Mouse (Mus musculus) hindbrain, embryonic 14.5 days (tissue): ENCODE data around the gene Hps3. TPM values are rescaled to one million over a fixed set of nuclear protein-coding genes. Genes with fewer than 3 reads are reported as not detected.

Experiments used
- polyA plus RNA-seq: library from polyadenylated mRNA; unstranded; fragments of >200 nt; fragmentation: Nextera tagmentation; extraction: Ambion mirVana; gene quantifications from 2 replicates; pipeline ENCODE4 v1.2.1, GENCODE M21; 2014

Hps3 gene
- polyA plus RNA-seq, 1 experiment from 2014 or later, result 13.8 TPM

Other genes with a start within 250 kb of the Hps3 start
- gene Cp, start 78.3 kb downstream of the Hps3 start, polyA plus RNA-seq, result 15.7 and 16.7 TPM in 2 replicates
- 21.5 and 22.3 TPM in 2 replicates for gene Hltf, start 22.5 kb upstream of the Hps3 start, polyA plus RNA-seq
- 64.9 and 79.5 TPM in 2 replicates for gene Gyg, start 120.0 kb upstream of the Hps3 start, polyA plus RNA-seq
- gene Cpa3, start 206.9 kb upstream of the Hps3 start, polyA plus RNA-seq, result 0.18 and 0.35 TPM in 2 replicates
- gene Cpb1, start 240.4 kb upstream of the Hps3 start, polyA plus RNA-seq, result 0.25 and 0.70 TPM in 2 replicates